Mouse (Mus musculus) intestine, embryonic 15.5 days (tissue): Measurements from ENCODE around the gene Catsperz. TPM values are rescaled to one million over a fixed set of nuclear protein-coding genes. Genes with fewer than 3 reads are reported as not detected.

Experiments used
- ATAC-seq: fragments of 200-750 bp; cut with Nextera tagmentation; 2 replicates; pipeline ENCODE4 v1.8.0; 2017; ENCODE audit warnings: moderate TSS enrichment, moderate library complexity
- H3K27ac ChIP-seq: fragments of 300-500 bp; sonication (generic); 2 replicates; pipeline ENCODE4 v1.5.1; 2015; ENCODE audit warnings: mild to moderate bottlenecking, inconsistent platforms
- H3K27me3 ChIP-seq: fragments of 300-500 bp; sonication (generic); replicated peaks from 2 replicates; pipeline ENCODE4 v1.6.1; 2015; ENCODE audit warnings: inconsistent platforms
- H3K36me3 ChIP-seq: fragments of 300-500 bp; sonication (generic); 2 replicates; pipeline ENCODE4 v1.6.1; 2015; ENCODE audit warnings: inconsistent platforms
- H3K4me1 ChIP-seq: fragments of 300-500 bp; sonication (generic); replicated peaks from 2 replicates; pipeline ENCODE4 v1.6.1; 2015; ENCODE audit warnings: inconsistent platforms
- H3K4me2 ChIP-seq: fragments of 300-500 bp; sonication (generic); replicated peaks from 2 replicates; pipeline ENCODE4 v1.6.1; 2015; ENCODE audit warnings: mild to moderate bottlenecking, inconsistent platforms
- H3K4me3 ChIP-seq: fragments of 300-500 bp; sonication (generic); replicated peaks from 2 replicates; pipeline ENCODE4 v1.5.1; 2015; ENCODE audit warnings: inconsistent platforms
- H3K9ac ChIP-seq: fragments of 300-500 bp; sonication (generic); 2 replicates; pipeline ENCODE4 v1.6.1; 2015; ENCODE audit warnings: inconsistent platforms
- H3K9me3 ChIP-seq: fragments of 300-500 bp; sonication (generic); 2 replicates; pipeline ENCODE4 v1.6.1; 2016; ENCODE audit warnings: inconsistent platforms
- WGBS: fragments of 180-500 bp; shearing (Covaris S2); methylation state at CpG from one replicate; pipeline ENCODE4 v1.1.7; 2015; 5-methylcytosine and 5-hydroxymethylcytosine counted together
- polyA plus RNA-seq: library from polyadenylated mRNA; unstranded; fragments of >200 nt; fragmentation: Nextera tagmentation; extraction: Ambion mirVana; gene quantifications from 2 replicates; pipeline ENCODE4 v1.2.1, GENCODE M21; 2015

Catsperz gene
- polyA plus RNA-seq, 1 experiment from 2014 or later, result 1.1 TPM

GRCm38 (mm10) chr19:6942249-6942691 lies 17.1 kb upstream of the Catsperz start, which contains the start of gene Gpr137:
Gene Gpr137, minus strand, starts transcription at chr19:6942480.
- WGBS, result 0% methylated on average over 27 of the region's 27 CpGs
- Histone ChIP-seq H3K9me3 (no peaks in the 10 kb centered on the region), H3K36me3 (no peaks in the 10 kb centered on the region), H3K9ac (peak within 1 kb of the TSS; percentile 90), H3K4me1 (peaks cover 26% of the 10 kb centered on the region), H3K4me2 (peak within 1 kb of the TSS; percentile 95), H3K4me3 (peak within 1 kb of the TSS; percentile 78), H3K27ac (peak within 1 kb of the TSS; percentile 96), H3K27me3 (no peaks in the 10 kb centered on the region)
- ATAC-seq, result peak; percentile 93

- Histone ChIP-seq H3K27me3 (no peaks in the 10 kb centered on the region), H3K4me3 (peak within 1 kb of the TSS; percentile 78), H3K9ac (peak within 1 kb of the TSS; percentile 90), H3K36me3 (no peaks in the 10 kb centered on the region), H3K4me2 (peak within 1 kb of the TSS; percentile 95), H3K9me3 (no peaks in the 10 kb centered on the region), H3K27ac (peak within 1 kb of the TSS; percentile 96), H3K4me1 (peaks cover 26% of the 10 kb centered on the region)
- ATAC-seq, result peak; percentile 88
- WGBS, result under 1% methylated on average over 83 of the region's 83 CpGs
These were observed 16.4 kb upstream of the Catsperz start, which contains the start of gene Bad for GRCm38 (mm10) chr19:6941372-6942248. Gene Bad, plus strand, starts transcription at chr19:6941861.

- WGBS, result 19% methylated on average over 29 of the region's 29 CpGs
- 0 out of 2 replicates have a peak, but pooled peaks have one; percentile 3 for ATAC-seq
- Histone ChIP-seq H3K36me3 (no peaks in the 10 kb centered on the region), H3K9ac (peak overlapping the region; percentile 90), H3K27me3 (peaks cover 6% of the 10 kb centered on the region; the same call in 1 of the 2 replicates), H3K9me3 (no peaks in the 10 kb centered on the region), H3K4me1 (peaks cover 26% of the 10 kb centered on the region), H3K4me2 (peak overlapping the region; percentile 95), H3K27ac (peak overlapping the region; percentile 55; the same call in 1 of the 2 replicates), H3K4me3 (peak overlapping the region; percentile 78)
These were observed 15.5 kb upstream of the Catsperz start for GRCm38 (mm10) chr19:6940396-6941351.

- H3K9ac ChIP-seq, result no peak overlapping the region
- H3K4me1 ChIP-seq, result peaks cover 28% of the 10 kb centered on the region
- no peaks in the 10 kb centered on the region for H3K9me3 ChIP-seq
- H3K4me3 ChIP-seq, result no peak overlapping the region
- WGBS, result 91% methylated on average over 20 of the region's 20 CpGs
- H3K4me2 ChIP-seq, result no peak overlapping the region
- H3K27me3 ChIP-seq, result peaks cover 17% of the 10 kb centered on the region
- H3K27ac ChIP-seq, result no peak overlapping the region
- ATAC-seq, result no peak
- no peaks in the 10 kb centered on the region for H3K36me3 ChIP-seq
These were observed 14.2 kb upstream of the Catsperz start for GRCm38 (mm10) chr19:6939106-6940002.

- Histone ChIP-seq H3K4me3 (no peak overlapping the region), H3K4me1 (peaks cover 33% of the 10 kb centered on the region), H3K36me3 (no peaks in the 10 kb centered on the region), H3K27me3 (peaks cover 33% of the 10 kb centered on the region), H3K27ac (no peak overlapping the region), H3K9ac (no peak overlapping the region), H3K4me2 (no peak overlapping the region), H3K9me3 (no peaks in the 10 kb centered on the region)
- ATAC-seq, result no peak
- 78% methylated on average over 16 of the region's 16 CpGs for WGBS
These were observed 12.6 kb upstream of the Catsperz start for GRCm38 (mm10) chr19:6937541-6938465.

- H3K4me3 ChIP-seq, result no peak overlapping the region
- H3K9me3 ChIP-seq, result no peaks in the 10 kb centered on the region
- no peak overlapping the region for H3K4me2 ChIP-seq
- ATAC-seq, result no peak
- WGBS, result 22% methylated on average over 3 of the region's 3 CpGs
- no peak overlapping the region for H3K9ac ChIP-seq
- peaks cover 47% of the 10 kb centered on the region for H3K27me3 ChIP-seq
- H3K27ac ChIP-seq, result no peak overlapping the region
- peaks cover 29% of the 10 kb centered on the region for H3K4me1 ChIP-seq
- H3K36me3 ChIP-seq, result no peaks in the 10 kb centered on the region
These were observed 11.1 kb upstream of the Catsperz start for GRCm38 (mm10) chr19:6936299-6936698.

- Histone ChIP-seq H3K36me3 (no peaks in the 10 kb centered on the region), H3K27me3 (peaks cover 58% of the 10 kb centered on the region), H3K9me3 (no peaks in the 10 kb centered on the region), H3K27ac (no peak within 1 kb of the TSS), H3K4me1 (peaks cover 18% of the 10 kb centered on the region), H3K4me3 (peak within 1 kb of the TSS; percentile 41), H3K9ac (peak within 1 kb of the TSS; percentile 42), H3K4me2 (peak within 1 kb of the TSS; percentile 88)
- ATAC-seq, result 0 out of 2 replicates have a peak, but pooled peaks have one; percentile 15
- WGBS, result 11% methylated on average over 23 of the region's 23 CpGs
These were observed 9.2 kb upstream of the Catsperz start, which contains the start of gene Kcnk4 for GRCm38 (mm10) chr19:6934195-6934977. Gene Kcnk4, minus strand, starts transcription at chr19:6934515.

- Histone ChIP-seq H3K36me3 (no peaks in the 10 kb centered on the region), H3K4me2 (peak overlapping the region; percentile 88), H3K27me3 (peaks cover 63% of the 10 kb centered on the region), H3K9ac (peak overlapping the region; percentile 42), H3K27ac (no peak overlapping the region), H3K4me3 (peak overlapping the region; percentile 41), H3K4me1 (peaks cover 18% of the 10 kb centered on the region), H3K9me3 (no peaks in the 10 kb centered on the region)
- ATAC-seq, result peak; percentile 57
- WGBS, result 4% methylated on average over 58 of the region's 58 CpGs
These were observed 8.4 kb upstream of the Catsperz start for GRCm38 (mm10) chr19:6933436-6934194.

- Histone ChIP-seq H3K27me3 (peaks cover 65% of the 10 kb centered on the region), H3K9ac (no peak overlapping the region), H3K36me3 (no peaks in the 10 kb centered on the region), H3K4me1 (peaks cover 14% of the 10 kb centered on the region), H3K27ac (no peak overlapping the region), H3K9me3 (no peaks in the 10 kb centered on the region), H3K4me2 (no peak overlapping the region; the same call in 1 of the 2 replicates), H3K4me3 (0 out of 2 replicates have a peak overlapping the region, but pooled peaks have one; percentile 41)
- 26% methylated on average over 4 of the region's 4 CpGs for WGBS
- no peak for ATAC-seq
These were observed 7.9 kb upstream of the Catsperz start for GRCm38 (mm10) chr19:6933102-6933435.
